Mouse (Mus musculus) thymus, adult 2 months (tissue): ENCODE measurements around the gene Themis. TPM values are rescaled to one million over a fixed set of nuclear protein-coding genes. Genes with fewer than 3 reads are reported as not detected.

Source experiments
- DNase-seq: peaks from one replicate; pipeline ENCODE4 v3.0.0; 2021
- H3K27ac ChIP-seq: fragments of 200-500 bp; 2 replicates; pipeline ENCODE4 v1.5.1; 2012; ENCODE audit warnings: low read length, control low read depth; ENCODE audit not compliant: control insufficient read depth, insufficient read depth
- H3K27me3 ChIP-seq: fragments of 200-500 bp; 2 replicates; pipeline ENCODE4 v1.6.1; 2012; ENCODE audit warnings: mild to moderate bottlenecking, low read length, moderate library complexity, mixed read lengths; ENCODE audit not compliant: control insufficient read depth, insufficient read depth
- H3K36me3 ChIP-seq: fragments of 200-500 bp; 2 replicates; pipeline ENCODE4 v1.6.1; 2012; ENCODE audit warnings: mild to moderate bottlenecking, low read length, moderate library complexity; ENCODE audit not compliant: control insufficient read depth, insufficient read depth
- H3K4me1 ChIP-seq: fragments of 200-500 bp; replicated peaks from 2 replicates; pipeline ENCODE4 v1.6.1; 2012; ENCODE audit warnings: low read length; ENCODE audit not compliant: control insufficient read depth, insufficient read depth
- H3K4me3 ChIP-seq: fragments of 200-500 bp; 2 replicates; pipeline ENCODE4 v1.5.1; 2012; ENCODE audit warnings: mild to moderate bottlenecking, low read length, control low read depth, moderate library complexity; ENCODE audit not compliant: control insufficient read depth, insufficient read depth
- CTCF ChIP-seq: fragments of 200-500 bp; IDR thresholded peaks from 2 replicates; pipeline ENCODE4 v1.5.1; 2012; ENCODE audit warnings: mild to moderate bottlenecking, control low read depth, low read length, moderate library complexity, borderline replicate concordance; ENCODE audit not compliant: control insufficient read depth, poor library complexity, insufficient read depth; ENCODE audit errors: extremely low read depth
- POLR2A ChIP-seq: fragments of 200-500 bp; IDR thresholded peaks from 2 replicates; pipeline ENCODE4 v1.6.1; 2012; ENCODE audit warnings: mild to moderate bottlenecking, low read length, control low read depth, moderate library complexity; ENCODE audit not compliant: control insufficient read depth, poor library complexity, insufficient read depth; ENCODE audit errors: extremely low read depth
- WGBS: fragments of 180-500 bp; shearing (Covaris S2); methylation state at CpG from one replicate; pipeline ENCODE4 v1.1.7; 2018; 5-methylcytosine and 5-hydroxymethylcytosine counted together
- polyA plus RNA-seq: library from polyadenylated mRNA; depleted of rRNA; stranded (reverse); fragments of >200 nt; gene quantifications from 2 replicates; pipeline ENCODE4 v1.2.3, GENCODE M21; 2012

The Themis gene
- polyA plus RNA-seq, 1 experiment, result 51.7 TPM

DNA sequence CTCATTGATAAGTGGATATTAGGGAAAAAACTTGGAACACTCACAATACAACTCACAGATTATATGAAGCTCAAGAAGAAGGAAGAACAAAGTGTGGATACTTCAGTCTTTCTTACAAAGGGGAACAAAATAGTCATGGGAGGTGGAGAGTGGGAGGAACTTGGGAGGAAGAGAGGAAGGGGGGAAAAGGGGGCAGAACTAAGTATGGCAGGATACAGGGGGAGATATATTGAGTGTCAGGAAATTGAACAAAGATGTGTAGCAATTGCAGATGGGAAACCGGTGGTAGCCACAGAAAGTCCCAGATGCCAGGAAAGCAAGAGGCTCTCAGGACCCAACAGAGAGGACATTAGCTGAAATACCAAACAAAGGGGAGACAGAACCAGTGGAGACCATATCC, 219.5 kb downstream of the Themis start:
- Histone ChIP-seq H3K4me3 (no peak overlapping the region), H3K36me3 (peaks cover 8% of the 10 kb centered on the region), H3K27ac (no peak overlapping the region), H3K27me3 (no peaks in the 10 kb centered on the region), H3K4me1 (no peaks in the 10 kb centered on the region)
- no peak for TF ChIP-seq CTCF
- WGBS, result 52% methylated on average over 1 of the region's 1 CpGs
- DNase-seq, result no peak

- H3K27ac ChIP-seq, result no peak overlapping the region
- no peaks in the 10 kb centered on the region for H3K4me1 ChIP-seq
- 91% methylated on average over 2 of the region's 2 CpGs for WGBS
- TF ChIP-seq POLR2A (no peak), CTCF (no peak)
- no peak overlapping the region for H3K4me3 ChIP-seq
- no peaks in the 10 kb centered on the region for H3K36me3 ChIP-seq
- no peaks in the 10 kb centered on the region for H3K27me3 ChIP-seq
- no peak for DNase-seq
Measured at GRCm38 (mm10) chr10:28890886-28891285, 222.7 kb downstream of the Themis start.

GRCm38 (mm10) chr10:28898351-28898750, 230.2 kb downstream of the Themis start:
- TF ChIP-seq CTCF, result no peak
- no peak for TF ChIP-seq POLR2A
- 34% methylated on average over 1 of the region's 1 CpGs for WGBS
- no peak for DNase-seq

More at GRCm38 (mm10) chr10:28898351-28898750, 230.2 kb downstream of the Themis start:
- Histone ChIP-seq H3K27ac (no peak overlapping the region), H3K4me1 (no peaks in the 10 kb centered on the region), H3K4me3 (no peak overlapping the region), H3K27me3 (no peaks in the 10 kb centered on the region), H3K36me3 (no peaks in the 10 kb centered on the region)
